Mouse (Mus musculus): ENCODE data around the gene C130050O18Rik. TPM values are rescaled to one million over a fixed set of nuclear protein-coding genes. Genes with fewer than 3 reads are reported as not detected.

The C130050O18Rik gene
- polyA plus RNA-seq, 1 experiment, result 0.12 TPM

- Histone ChIP-seq H3K27me3 (ENCODE audit: control insufficient read depth, insufficient read depth, low read length) (no peaks in the 10 kb centered on the region), H3K4me1 (ENCODE audit: control insufficient read depth, insufficient read depth, low read length) (peaks cover 2% of the 10 kb centered on the region; the same call in 1 of the 2 replicates), H3K36me3 (ENCODE audit: control insufficient read depth, insufficient read depth, low read length) (no peaks in the 10 kb centered on the region), H3K27ac (ENCODE audit: control insufficient read depth, insufficient read depth, low read depth, low read length) (no peak overlapping the region; the same call in 1 of the 2 replicates), H3K4me3 (ENCODE audit: control insufficient read depth, low read depth, low read length) (no peak overlapping the region)
- TF ChIP-seq POLR2A (IDR thresholded peaks at IDR 0.05; ENCODE audit: control insufficient read depth, low read depth, low read length), result no peak
- TF ChIP-seq CTCF (IDR thresholded peaks at IDR 0.05; ENCODE audit: control insufficient read depth, insufficient read depth, insufficient replicate concordance, low read depth, low read length), result no peak
Measured at GRCm38 (mm10) chr5:139398786-139399185, 6.3 kb upstream of the C130050O18Rik start.

DNA sequence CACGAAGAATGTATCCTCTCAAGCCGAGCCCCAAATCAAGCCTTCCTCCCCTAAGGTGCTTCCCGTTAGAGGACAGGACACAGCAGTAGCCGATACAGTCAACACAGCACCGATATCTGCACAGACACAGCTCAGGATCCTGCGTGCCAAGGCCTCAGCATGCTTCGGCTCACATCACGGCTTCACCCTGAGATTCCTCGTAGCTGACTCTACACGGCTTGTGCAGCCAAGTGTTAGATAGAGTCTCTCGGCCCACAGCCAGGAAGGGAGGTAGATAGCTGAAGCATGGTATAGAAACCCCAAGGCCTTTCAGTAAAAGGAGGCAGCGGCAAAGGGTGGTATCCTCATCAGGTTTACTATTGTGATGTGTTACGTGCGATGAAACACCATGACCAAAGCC is 5.1 kb upstream of the C130050O18Rik start:
- H3K4me1 ChIP-seq (ENCODE audit: control insufficient read depth, insufficient read depth, low read length), result peaks cover 2% of the 10 kb centered on the region; the same call in 1 of the 2 replicates
- no peaks in the 10 kb centered on the region for H3K27me3 ChIP-seq (ENCODE audit: control insufficient read depth, insufficient read depth, low read length)
- H3K4me3 ChIP-seq (ENCODE audit: control insufficient read depth, low read depth, low read length), result no peak overlapping the region
- no peak overlapping the region for H3K27ac ChIP-seq (ENCODE audit: control insufficient read depth, insufficient read depth, low read depth, low read length)
- H3K36me3 ChIP-seq (ENCODE audit: control insufficient read depth, insufficient read depth, low read length), result no peaks in the 10 kb centered on the region
- TF ChIP-seq POLR2A (IDR thresholded peaks at IDR 0.05; ENCODE audit: control insufficient read depth, low read depth, low read length) (no peak), CTCF (IDR thresholded peaks at IDR 0.05; ENCODE audit: control insufficient read depth, insufficient read depth, insufficient replicate concordance, low read depth, low read length) (no peak)

DNA sequence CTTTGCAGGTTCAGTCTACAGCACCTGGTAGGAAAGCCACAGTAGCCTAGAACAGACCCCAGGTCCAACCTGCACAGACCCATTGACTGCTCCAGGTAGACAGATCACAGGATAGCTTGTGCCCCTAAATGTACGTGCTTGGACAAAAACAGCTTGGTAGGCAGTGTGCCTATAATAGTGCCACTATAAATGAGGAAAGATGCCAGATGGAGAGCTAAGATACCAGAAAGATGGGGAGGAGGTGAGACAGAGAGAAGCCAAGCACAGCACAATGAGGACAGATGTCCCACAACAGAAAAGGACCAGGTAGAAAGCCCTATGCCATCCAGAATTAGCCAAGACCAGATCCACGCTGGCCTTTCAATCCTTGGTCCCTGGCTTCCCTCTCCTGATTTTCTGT is 3.0 kb upstream of the C130050O18Rik start:
- Histone ChIP-seq H3K27ac (ENCODE audit: control insufficient read depth, insufficient read depth, low read depth, low read length) (no peak overlapping the region), H3K4me3 (ENCODE audit: control insufficient read depth, low read depth, low read length) (no peak overlapping the region), H3K27me3 (ENCODE audit: control insufficient read depth, insufficient read depth, low read length) (no peaks in the 10 kb centered on the region), H3K36me3 (ENCODE audit: control insufficient read depth, insufficient read depth, low read length) (no peaks in the 10 kb centered on the region), H3K4me1 (ENCODE audit: control insufficient read depth, insufficient read depth, low read length) (peaks cover 2% of the 10 kb centered on the region; the same call in 1 of the 2 replicates)
- TF ChIP-seq CTCF (IDR thresholded peaks at IDR 0.05; ENCODE audit: control insufficient read depth, insufficient read depth, insufficient replicate concordance, low read depth, low read length), result no peak
- TF ChIP-seq POLR2A (IDR thresholded peaks at IDR 0.05; ENCODE audit: control insufficient read depth, low read depth, low read length), result no peak

- no peaks in the 10 kb centered on the region for H3K27me3 ChIP-seq (ENCODE audit: control insufficient read depth, insufficient read depth, low read length)
- TF ChIP-seq CTCF (IDR thresholded peaks at IDR 0.05; ENCODE audit: control insufficient read depth, insufficient read depth, insufficient replicate concordance, low read depth, low read length), result no peak
- TF ChIP-seq POLR2A (IDR thresholded peaks at IDR 0.05; ENCODE audit: control insufficient read depth, low read depth, low read length), result no peak
- no peaks in the 10 kb centered on the region for H3K36me3 ChIP-seq (ENCODE audit: control insufficient read depth, insufficient read depth, low read length)
- no peak overlapping the region for H3K27ac ChIP-seq (ENCODE audit: control insufficient read depth, insufficient read depth, low read depth, low read length)
- no peak overlapping the region for H3K4me3 ChIP-seq (ENCODE audit: control insufficient read depth, low read depth, low read length)
- H3K4me1 ChIP-seq (ENCODE audit: control insufficient read depth, insufficient read depth, low read length), result peaks cover under 1% of the 10 kb centered on the region; the same call in 1 of the 2 replicates
Measured at GRCm38 (mm10) chr5:139403692-139404260, 1.3 kb upstream of the C130050O18Rik start.

DNA sequence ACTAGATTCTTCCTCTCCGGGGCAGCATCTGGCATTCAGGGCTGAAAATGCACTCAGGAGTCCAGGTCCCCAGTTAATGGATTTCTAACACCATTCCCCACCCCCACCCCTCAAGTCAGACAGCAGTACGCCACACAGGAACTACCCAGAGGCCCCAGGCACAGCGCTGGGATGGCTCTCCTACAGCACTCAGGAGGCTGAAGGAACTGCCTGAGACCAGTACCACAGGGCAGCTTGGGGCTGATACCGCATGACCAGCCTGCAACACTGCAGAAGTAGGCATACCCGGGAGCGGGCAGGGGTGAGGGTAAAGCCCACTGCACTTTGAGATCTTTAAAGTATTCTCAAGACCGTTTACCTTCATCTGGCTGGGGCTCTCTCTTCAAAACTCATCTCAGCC is 398 bp downstream of the C130050O18Rik start:
- Histone ChIP-seq H3K4me1 (ENCODE audit: control insufficient read depth, insufficient read depth, low read length) (peaks cover 2% of the 10 kb centered on the region; the same call in 1 of the 2 replicates), H3K4me3 (ENCODE audit: control insufficient read depth, low read depth, low read length) (no peak overlapping the region), H3K36me3 (ENCODE audit: control insufficient read depth, insufficient read depth, low read length) (no peaks in the 10 kb centered on the region), H3K27me3 (ENCODE audit: control insufficient read depth, insufficient read depth, low read length) (no peaks in the 10 kb centered on the region), H3K27ac (ENCODE audit: control insufficient read depth, insufficient read depth, low read depth, low read length) (no peak overlapping the region)
- TF ChIP-seq POLR2A (IDR thresholded peaks at IDR 0.05; ENCODE audit: control insufficient read depth, low read depth, low read length), result no peak
- TF ChIP-seq CTCF (IDR thresholded peaks at IDR 0.05; ENCODE audit: control insufficient read depth, insufficient read depth, insufficient replicate concordance, low read depth, low read length), result no peak

DNA sequence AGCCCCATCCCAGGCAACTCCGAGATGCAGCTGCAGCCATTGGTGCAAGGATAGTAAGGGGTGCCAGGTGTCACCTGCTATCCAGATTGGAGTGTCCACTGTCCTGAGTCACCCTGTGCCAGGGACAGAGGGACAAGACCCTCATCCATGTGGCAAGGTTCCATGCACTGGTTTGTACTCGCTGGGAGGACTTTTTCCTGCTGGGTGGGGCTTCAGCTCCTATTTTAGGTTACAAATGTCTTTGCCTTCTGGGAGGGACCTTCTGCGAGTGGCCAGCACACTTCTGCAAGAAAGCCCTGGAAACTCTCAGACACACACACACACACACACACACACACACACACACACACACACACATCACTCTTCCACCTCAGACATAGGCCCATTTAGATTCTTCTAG is 873 bp downstream of the C130050O18Rik start:
- H3K27ac ChIP-seq (ENCODE audit: control insufficient read depth, insufficient read depth, low read depth, low read length), result no peak overlapping the region
- H3K4me3 ChIP-seq (ENCODE audit: control insufficient read depth, low read depth, low read length), result no peak overlapping the region
- no peaks in the 10 kb centered on the region for H3K27me3 ChIP-seq (ENCODE audit: control insufficient read depth, insufficient read depth, low read length)
- H3K4me1 ChIP-seq (ENCODE audit: control insufficient read depth, insufficient read depth, low read length), result peaks cover 2% of the 10 kb centered on the region; the same call in 1 of the 2 replicates
- TF ChIP-seq POLR2A (IDR thresholded peaks at IDR 0.05; ENCODE audit: control insufficient read depth, low read depth, low read length) (no peak), CTCF (IDR thresholded peaks at IDR 0.05; ENCODE audit: control insufficient read depth, insufficient read depth, insufficient replicate concordance, low read depth, low read length) (no peak)
- H3K36me3 ChIP-seq (ENCODE audit: control insufficient read depth, insufficient read depth, low read length), result no peaks in the 10 kb centered on the region

- no peaks in the 10 kb centered on the region for H3K36me3 ChIP-seq (ENCODE audit: control insufficient read depth, insufficient read depth, low read length)
- no peak overlapping the region for H3K4me3 ChIP-seq (ENCODE audit: control insufficient read depth, low read depth, low read length)
- no peak for TF ChIP-seq POLR2A (IDR thresholded peaks at IDR 0.05; ENCODE audit: control insufficient read depth, low read depth, low read length)
- no peak for TF ChIP-seq CTCF (IDR thresholded peaks at IDR 0.05; ENCODE audit: control insufficient read depth, insufficient read depth, insufficient replicate concordance, low read depth, low read length)
- no peaks in the 10 kb centered on the region for H3K27me3 ChIP-seq (ENCODE audit: control insufficient read depth, insufficient read depth, low read length)
- peaks cover 2% of the 10 kb centered on the region; the same call in 1 of the 2 replicates for H3K4me1 ChIP-seq (ENCODE audit: control insufficient read depth, insufficient read depth, low read length)
- H3K27ac ChIP-seq (ENCODE audit: control insufficient read depth, insufficient read depth, low read depth, low read length), result no peak overlapping the region
Measured at GRCm38 (mm10) chr5:139407121-139407885, 2.2 kb downstream of the C130050O18Rik start.

Measured in testis, adult 2 months (tissue).